Mouse (Mus musculus) embryo, embryonic 10.5 days (tissue): Measurements from ENCODE around the gene Sphkap.
A peak's percentile ranks its signal among the peaks of the same experiment; 100 is the strongest.

ENCODE experiments used
- DNase-seq: peaks from one replicate; pipeline ENCODE4 v3.0.0-alpha.2; 2015; ENCODE audit warnings: low spot score

The Sphkap gene

GRCm38 (mm10) chr1:83285866-83286265 is 122.1 kb downstream of the Sphkap start:
- DNase-seq: peak; percentile 9

GRCm38 (mm10) chr1:83277044-83277443 is 131.0 kb downstream of the Sphkap start:
- no peak for DNase-seq

DNA sequence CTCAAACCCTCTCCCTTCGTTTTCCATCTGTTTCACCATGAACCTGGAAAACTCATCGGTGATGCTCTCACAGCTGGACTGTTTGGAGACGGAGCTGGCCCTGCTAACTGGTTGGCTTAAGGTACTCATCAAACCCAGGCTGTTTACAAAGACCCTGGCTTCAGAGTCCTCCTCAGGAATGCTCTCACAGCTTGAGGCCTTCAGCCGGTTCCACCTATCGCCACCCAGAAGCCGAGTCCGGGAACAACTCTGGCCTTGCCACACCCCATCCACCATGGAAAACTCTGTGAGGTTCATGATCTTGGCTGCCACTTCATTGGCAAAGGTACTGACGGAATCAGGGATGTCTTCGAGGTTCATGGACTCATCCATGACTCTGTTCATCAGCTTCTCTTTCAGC is 131.4 kb downstream of the Sphkap start:
- no peak for DNase-seq

DNA sequence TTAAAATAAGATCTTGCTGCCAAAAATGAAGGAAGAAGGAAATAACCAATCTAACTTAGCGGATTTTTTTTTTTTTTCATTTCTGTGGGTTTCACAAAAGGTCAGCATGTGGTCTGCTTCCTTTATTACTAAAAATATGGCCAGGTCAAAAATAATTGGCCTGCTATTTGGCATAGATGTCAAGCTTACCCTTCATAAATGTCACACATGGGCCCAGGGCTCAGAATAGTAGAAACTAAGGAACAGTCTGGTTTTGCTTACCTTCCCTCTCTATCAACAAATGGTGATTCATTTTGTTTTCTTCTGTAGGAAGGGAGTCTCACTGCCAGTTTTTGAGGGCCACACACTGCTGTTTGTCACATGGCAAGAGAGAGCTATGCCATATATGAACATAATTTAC is 156.3 kb downstream of the Sphkap start:
- no peak for DNase-seq

- DNase-seq: no peak
These were observed 159.7 kb downstream of the Sphkap start for GRCm38 (mm10) chr1:83248235-83248746.

- no peak for DNase-seq
These were observed 180.1 kb downstream of the Sphkap start for GRCm38 (mm10) chr1:83227946-83228345.

DNA sequence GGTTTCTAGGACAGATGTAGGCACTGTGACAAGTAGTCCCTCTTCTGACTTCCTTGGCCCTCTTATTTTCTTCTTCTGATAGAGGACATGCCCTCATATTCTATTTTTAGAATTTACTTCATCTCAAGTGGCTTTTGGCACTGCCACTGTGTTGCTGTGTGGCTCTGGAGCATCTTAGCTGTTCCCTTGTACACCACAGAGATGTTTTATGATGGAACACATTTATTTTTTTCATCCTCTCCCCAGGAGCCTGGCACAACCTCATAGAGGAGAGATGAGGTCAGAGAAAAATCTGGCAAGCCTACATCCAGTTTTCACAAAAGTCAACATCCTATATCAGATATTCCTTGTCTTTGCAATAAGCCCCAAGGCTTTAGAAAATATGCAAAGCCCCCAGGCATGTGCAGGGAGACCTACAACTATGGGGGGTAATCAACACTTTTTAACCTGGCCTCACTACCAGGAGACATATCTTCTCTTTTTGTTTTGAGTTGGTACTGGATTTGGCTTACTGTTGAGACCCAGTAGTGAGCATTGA is 183.5 kb downstream of the Sphkap start:
- DNase-seq: no peak

GRCm38 (mm10) chr1:83223072-83223471 is 184.9 kb downstream of the Sphkap start:
- peak; percentile 34 for DNase-seq

GRCm38 (mm10) chr1:83218260-83218659 is 189.7 kb downstream of the Sphkap start:
- peak; percentile 42 for DNase-seq

- no peak for DNase-seq
These were observed 198.0 kb downstream of the Sphkap start for GRCm38 (mm10) chr1:83209981-83210380.
